Mouse (Mus musculus) heart, adult 2 months (tissue): ENCODE measurements around the gene Glud1.

Experiments
- CTCF ChIP-seq: fragments of 200-600 bp; IDR thresholded peaks from 2 replicates; pipeline ENCODE4 v1.8.1; 2022; ENCODE audit warnings: antibody characterized with exemption, mild to moderate bottlenecking, moderate library complexity
- EP300 ChIP-seq: fragments of 200-500 bp; IDR thresholded peaks from 2 replicates; pipeline ENCODE4 v1.6.1; 2011; ENCODE audit warnings: low read depth, low read length, control low read depth; ENCODE audit not compliant: insufficient read depth
- POLR2A ChIP-seq: fragments of 200-500 bp; IDR thresholded peaks from 2 replicates; pipeline ENCODE4 v1.6.1; 2011; ENCODE audit warnings: mild to moderate bottlenecking, low read depth, low read length, control low read depth; ENCODE audit not compliant: insufficient read depth

- no peak for TF ChIP-seq POLR2A
- TF ChIP-seq CTCF, result no peak
- no peak for TF ChIP-seq EP300
These were observed 5.8 kb downstream of the Glud1 start for GRCm38 (mm10) chr14:34316346-34316745.
